Mouse (Mus musculus) gastrocnemius, postnatal 10 days (tissue): ENCODE data around the gene Coro2a. TPM values are rescaled to one million over a fixed set of nuclear protein-coding genes. Genes with fewer than 3 reads are reported as not detected.

Experiments
- DNase-seq: peaks from one replicate; pipeline ENCODE4 v3.0.0; 2021; ENCODE audit warnings: mixed read lengths
- total RNA-seq, 2 experiments: library from RNA; stranded (reverse); gene quantifications; 2 replicates each; pipeline ENCODE4 v1.2.3; 2021

Coro2a gene
- total RNA-seq, 2 experiments from 2014 or later = 0.40 to 0.52 TPM

GRCm38 (mm10) chr4:46558672-46559667 lies 43.0 kb downstream of the Coro2a start:
- no peak for DNase-seq

- no peak for DNase-seq
Observed at GRCm38 (mm10) chr4:46556933-46557332, 45.1 kb downstream of the Coro2a start.

GRCm38 (mm10) chr4:46555762-46556161 lies 46.2 kb downstream of the Coro2a start:
- no peak for DNase-seq

GRCm38 (mm10) chr4:46554295-46555069 lies 47.5 kb downstream of the Coro2a start:
- DNase-seq = no peak

GRCm38 (mm10) chr4:46553864-46554263 lies 48.1 kb downstream of the Coro2a start:
- no peak for DNase-seq

- no peak for DNase-seq
Observed at GRCm38 (mm10) chr4:46550406-46550805, 51.6 kb downstream of the Coro2a start.

- DNase-seq = no peak
Observed at GRCm38 (mm10) chr4:46549979-46550378, 52.0 kb downstream of the Coro2a start.

- no peak for DNase-seq
Observed at GRCm38 (mm10) chr4:46546709-46547108, 55.3 kb downstream of the Coro2a start.

- DNase-seq = no peak
Observed at GRCm38 (mm10) chr4:46545498-46545897, 56.5 kb downstream of the Coro2a start.

GRCm38 (mm10) chr4:46544313-46544712 lies 57.7 kb downstream of the Coro2a start:
- DNase-seq = no peak

- DNase-seq = no peak
Observed at GRCm38 (mm10) chr4:46543366-46544050, 58.5 kb downstream of the Coro2a start.

GRCm38 (mm10) chr4:46541707-46542106 lies 60.3 kb downstream of the Coro2a start:
- no peak for DNase-seq

- no peak for DNase-seq
Observed at GRCm38 (mm10) chr4:46539167-46539566, 62.8 kb downstream of the Coro2a start.

- DNase-seq = peak; percentile 32
Observed at GRCm38 (mm10) chr4:46535840-46536361, 66.1 kb downstream of the Coro2a start, which contains the start of gene Trim14. Gene Trim14 (minus strand): TSS chr4:46536141.

GRCm38 (mm10) chr4:46535094-46535830 lies 66.7 kb downstream of the Coro2a start:
- no peak for DNase-seq

GRCm38 (mm10) chr4:46533934-46534720 lies 67.9 kb downstream of the Coro2a start:
- no peak for DNase-seq

GRCm38 (mm10) chr4:46532926-46533325 lies 69.1 kb downstream of the Coro2a start:
- DNase-seq = no peak

- no peak for DNase-seq
Observed at GRCm38 (mm10) chr4:46532511-46532910, 69.5 kb downstream of the Coro2a start.

- DNase-seq = no peak
Observed at GRCm38 (mm10) chr4:46529722-46530121, 72.3 kb downstream of the Coro2a start.

- DNase-seq = no peak
Observed at GRCm38 (mm10) chr4:46527558-46527926, 74.5 kb downstream of the Coro2a start.
